Mouse (Mus musculus): ENCODE measurements at regions not wholly inside any gene's neighbourhood (a gene's known extent, or its start where the extent isn't known, plus 50 kb on each side); places are given as distances from the start of the nearest gene placed in this dataset.
A peak's percentile ranks its signal among the peaks of the same experiment; 100 is the strongest.

GRCm38 (mm10) chr17:27364899-27365298, 156.3 kb downstream of the Grm4 start:
- DNase-seq: no peak

- DNase-seq: no peak
These were observed 156.9 kb downstream of the Grm4 start for GRCm38 (mm10) chr17:27364338-27364737.

GRCm38 (mm10) chr17:27363911-27364310, 157.3 kb downstream of the Grm4 start:
- DNase-seq: no peak

GRCm38 (mm10) chr17:27362221-27362620, 158.0 kb upstream of the Lemd2 start:
- no peak for DNase-seq

- DNase-seq: peak in 1 of 2 experiments; percentile 57
These were observed 157.1 kb upstream of the Lemd2 start for GRCm38 (mm10) chr17:27361362-27361761.

GRCm38 (mm10) chr17:27356862-27357261, 152.6 kb upstream of the Lemd2 start:
- no peak for DNase-seq

GRCm38 (mm10) chr17:27355717-27356116, 151.4 kb upstream of the Lemd2 start:
- DNase-seq: peak; percentile 69 to 84

- DNase-seq: peak; percentile 65 to 78
These were observed 150.8 kb upstream of the Lemd2 start for GRCm38 (mm10) chr17:27355056-27355455.

- no peak for DNase-seq
These were observed 145.6 kb upstream of the Lemd2 start for GRCm38 (mm10) chr17:27349911-27350310.

GRCm38 (mm10) chr17:27349432-27349831, 145.2 kb upstream of the Lemd2 start:
- DNase-seq: no peak

- DNase-seq: no peak
These were observed 138.0 kb upstream of the Lemd2 start for GRCm38 (mm10) chr17:27341952-27342890.

GRCm38 (mm10) chr17:27339823-27340222, 135.6 kb upstream of the Lemd2 start:
- no peak for DNase-seq

- no peak for DNase-seq
These were observed 135.0 kb upstream of the Lemd2 start for GRCm38 (mm10) chr17:27339261-27339660.

- no peak for DNase-seq
These were observed 131.4 kb upstream of the Lemd2 start for GRCm38 (mm10) chr17:27335621-27336020.

GRCm38 (mm10) chr17:27333593-27333992, 129.3 kb upstream of the Lemd2 start:
- peak in 1 of 2 experiments; percentile 29 for DNase-seq

- DNase-seq: no peak
These were observed 128.9 kb upstream of the Lemd2 start for GRCm38 (mm10) chr17:27333141-27333540.

GRCm38 (mm10) chr17:27332076-27332475, 127.8 kb upstream of the Lemd2 start:
- no peak for DNase-seq

- DNase-seq: peak in 1 of 2 experiments; percentile 37
These were observed 127.4 kb upstream of the Lemd2 start for GRCm38 (mm10) chr17:27331630-27332029.

GRCm38 (mm10) chr17:27329791-27330190, 125.5 kb upstream of the Lemd2 start:
- peak; percentile 92 to 93 for DNase-seq

GRCm38 (mm10) chr17:27329183-27329582, 124.9 kb upstream of the Lemd2 start:
- peak in 1 of 2 experiments; percentile 43 for DNase-seq

- peak; percentile 79 to 84 for DNase-seq
These were observed 120.8 kb upstream of the Lemd2 start for GRCm38 (mm10) chr17:27325002-27325460.

GRCm38 (mm10) chr17:27323513-27323912, 119.2 kb upstream of the Lemd2 start:
- DNase-seq: no peak

- DNase-seq: no peak
These were observed 118.7 kb upstream of the Lemd2 start for GRCm38 (mm10) chr17:27322891-27323509.
